Mouse (Mus musculus): ENCODE measurements around the gene Ppp1r37.
"Not testable (repeated sequence)": the region's sequence is repeated elsewhere in the genome, so short reads cannot be mapped to it uniquely, and the experiment has no call there.

Gene Ppp1r37

DNA sequence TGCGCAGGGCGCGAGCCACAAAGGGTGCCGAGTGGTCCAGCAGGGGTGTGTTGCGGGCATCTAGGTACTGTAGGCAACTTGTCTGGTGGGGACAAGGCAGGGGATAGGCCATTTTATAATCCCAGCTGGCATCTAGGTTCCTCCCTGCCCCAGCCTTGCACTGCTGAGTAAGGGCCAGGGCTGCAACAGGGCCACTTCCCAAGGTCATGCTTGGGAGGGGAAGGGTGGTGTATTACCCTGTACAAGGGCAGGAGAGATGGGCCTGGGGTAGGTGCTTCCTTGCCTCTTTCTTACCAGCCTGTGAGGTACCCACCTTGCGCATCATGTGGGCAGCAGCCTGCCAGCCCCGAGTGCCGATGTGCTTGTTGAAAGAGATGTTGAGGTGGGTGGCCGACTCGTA lies 28.2 kb downstream of the Ppp1r37 start:
- DNase-seq = no peak

GRCm38 (mm10) chr7:19532240-19532639 lies 30.6 kb downstream of the Ppp1r37 start:
- DNase-seq = no peak

GRCm38 (mm10) chr7:19531077-19531476 lies 31.8 kb downstream of the Ppp1r37 start:
- DNase-seq = no peak

- no peak for DNase-seq
Observed at GRCm38 (mm10) chr7:19525105-19525481, 37.8 kb downstream of the Ppp1r37 start.

- no peak for DNase-seq
Observed at GRCm38 (mm10) chr7:19524420-19525104, 38.3 kb downstream of the Ppp1r37 start.

DNA sequence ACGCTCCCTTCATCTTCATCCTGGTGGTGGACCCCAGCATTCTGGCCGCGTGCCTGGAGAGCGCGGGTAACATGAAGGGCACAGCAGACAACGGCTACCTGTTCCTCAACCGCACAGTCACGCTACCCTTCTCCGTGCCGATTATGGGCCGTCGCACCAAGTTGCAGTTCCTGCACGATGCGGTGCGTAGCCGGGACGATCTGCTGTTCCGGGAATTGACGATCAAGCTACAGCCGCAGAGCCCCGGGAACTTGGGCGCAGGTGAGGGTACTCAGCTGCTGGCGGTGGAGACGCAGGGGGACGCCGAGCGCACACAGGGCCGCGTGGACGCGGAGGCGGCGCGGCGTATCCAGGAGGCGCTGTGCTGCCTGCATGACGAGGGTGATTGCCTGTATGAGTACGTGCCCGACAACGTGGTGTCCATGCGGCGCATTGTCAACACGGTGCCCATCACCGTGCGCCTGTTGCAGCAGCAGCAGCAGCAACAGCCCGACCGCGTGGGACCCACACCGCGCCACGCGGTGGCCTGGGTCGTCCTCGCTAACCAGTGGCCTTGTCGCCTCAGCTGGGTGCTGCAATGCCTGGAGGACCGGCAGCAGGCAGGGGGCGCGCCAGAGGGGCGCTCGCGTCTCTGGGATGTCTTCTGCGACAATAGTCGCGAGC lies 39.0 kb downstream of the Ppp1r37 start:
- peak; percentile 73 for DNase-seq

GRCm38 (mm10) chr7:19523017-19523756 lies 39.7 kb downstream of the Ppp1r37 start:
- no peak for DNase-seq

- no peak for DNase-seq
Observed at GRCm38 (mm10) chr7:19520032-19520431, 42.8 kb downstream of the Ppp1r37 start.

DNA sequence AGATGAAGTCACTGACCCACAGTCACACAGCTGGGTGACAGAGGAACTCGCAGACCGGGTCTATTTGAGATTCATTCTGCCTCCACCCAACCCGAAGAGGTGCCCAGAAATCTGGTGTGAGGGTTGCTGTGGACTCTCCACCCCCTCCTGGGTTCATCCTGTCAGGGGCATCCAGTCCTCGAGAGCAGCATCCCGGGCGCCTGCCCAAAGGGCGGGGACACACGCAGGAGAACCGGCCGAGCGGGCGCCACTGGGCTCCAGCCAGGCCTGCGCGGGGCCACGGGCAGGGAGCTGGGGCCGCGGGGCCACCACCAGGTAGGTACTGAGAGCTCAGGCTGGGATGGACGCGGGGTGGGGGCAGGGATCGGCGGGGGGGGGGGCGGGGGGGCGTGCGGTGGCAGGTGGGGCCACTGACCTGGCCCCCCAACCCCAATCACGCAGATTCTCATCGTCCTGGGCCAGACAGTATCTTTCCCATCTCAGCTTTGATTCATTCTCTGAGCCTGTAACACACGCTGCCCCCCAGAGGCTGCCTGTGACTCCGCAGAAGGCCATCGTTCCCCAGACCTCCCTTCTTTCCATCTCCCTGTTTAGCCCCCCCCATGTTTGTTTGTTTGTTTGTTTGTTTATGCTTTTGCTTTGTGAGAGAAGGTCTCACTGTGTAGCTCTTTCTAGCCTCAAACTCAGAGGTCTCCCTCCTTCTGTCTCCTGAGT lies 45.1 kb downstream of the Ppp1r37 start, which contains the start of gene Nkpd1:
Gene Nkpd1 (plus strand): TSS at position 187 of the 714 bp plus-strand sequence.
- DNase-seq = no peak

- DNase-seq = no peak
Observed at GRCm38 (mm10) chr7:19512353-19512752, 50.5 kb downstream of the Ppp1r37 start.

- not testable (repeated sequence) for DNase-seq
Observed at GRCm38 (mm10) chr7:19511934-19512333, 50.9 kb downstream of the Ppp1r37 start.

- no peak for DNase-seq
Observed at GRCm38 (mm10) chr7:19509786-19510185, 53.1 kb downstream of the Ppp1r37 start.

- DNase-seq = no peak
Observed at GRCm38 (mm10) chr7:19508924-19509568, 53.8 kb downstream of the Ppp1r37 start.

GRCm38 (mm10) chr7:19508150-19508923 lies 54.5 kb downstream of the Ppp1r37 start, which contains the start of the genes Bloc1s3 and Trappc6a:
Gene Bloc1s3 (minus strand): TSS chr7:19508367.
Gene Trappc6a (plus strand): TSS chr7:19508395.
- peak; percentile 93 for DNase-seq

- DNase-seq = no peak
Observed at GRCm38 (mm10) chr7:19507612-19507981, 55.3 kb downstream of the Ppp1r37 start.

DNA sequence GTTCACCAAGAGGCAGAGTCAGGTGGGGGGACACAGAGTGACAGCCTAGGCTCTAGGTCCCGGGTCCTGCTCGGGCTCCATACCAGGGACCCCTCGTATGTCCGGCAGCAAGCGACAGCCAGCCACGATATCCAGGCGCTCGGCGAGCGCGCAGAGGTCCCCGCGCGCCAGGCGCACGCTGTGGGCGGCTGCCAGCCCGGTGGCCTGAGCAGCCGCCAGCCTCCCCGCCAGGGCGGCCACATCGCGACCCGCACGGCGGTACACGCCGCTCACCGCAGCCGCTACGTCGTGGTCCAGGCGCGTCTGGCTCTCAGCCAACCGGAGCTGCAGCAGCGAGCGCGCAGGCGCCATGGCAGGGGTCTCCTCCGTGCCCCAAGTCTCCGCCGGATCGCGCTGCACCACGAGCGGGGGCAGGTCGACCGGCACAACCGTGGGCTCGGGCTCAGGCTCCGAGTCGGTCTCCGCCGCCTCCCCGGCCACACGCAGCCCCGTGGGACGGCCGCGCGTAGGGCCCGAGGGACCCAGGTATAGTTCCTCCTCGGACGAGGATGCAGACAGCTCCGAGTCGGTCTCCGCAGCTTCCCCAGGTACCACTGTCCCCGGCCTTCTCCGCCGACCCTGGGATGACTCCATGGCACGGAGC lies 55.8 kb downstream of the Ppp1r37 start:
- peak; percentile 76 for DNase-seq

DNA sequence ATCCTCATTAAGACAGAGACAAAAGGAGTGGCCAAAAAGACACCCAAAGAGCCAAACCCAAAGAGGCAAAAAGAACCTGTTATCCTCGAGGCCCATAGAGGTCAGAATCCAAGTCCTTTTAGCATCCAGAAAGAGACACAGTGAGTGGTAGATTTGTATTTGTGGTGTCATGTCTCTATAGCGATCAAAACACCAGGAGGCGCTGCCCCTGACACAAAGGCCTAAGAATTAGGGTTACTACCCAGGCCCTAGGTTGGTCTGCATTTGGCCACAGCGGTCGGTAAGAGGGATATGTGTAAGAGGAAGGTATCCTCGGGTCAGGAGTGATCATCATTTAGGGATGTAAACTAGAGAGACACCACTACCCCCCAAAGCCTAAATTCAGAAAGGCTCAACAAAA lies 56.5 kb downstream of the Ppp1r37 start:
- no peak for DNase-seq

DNA sequence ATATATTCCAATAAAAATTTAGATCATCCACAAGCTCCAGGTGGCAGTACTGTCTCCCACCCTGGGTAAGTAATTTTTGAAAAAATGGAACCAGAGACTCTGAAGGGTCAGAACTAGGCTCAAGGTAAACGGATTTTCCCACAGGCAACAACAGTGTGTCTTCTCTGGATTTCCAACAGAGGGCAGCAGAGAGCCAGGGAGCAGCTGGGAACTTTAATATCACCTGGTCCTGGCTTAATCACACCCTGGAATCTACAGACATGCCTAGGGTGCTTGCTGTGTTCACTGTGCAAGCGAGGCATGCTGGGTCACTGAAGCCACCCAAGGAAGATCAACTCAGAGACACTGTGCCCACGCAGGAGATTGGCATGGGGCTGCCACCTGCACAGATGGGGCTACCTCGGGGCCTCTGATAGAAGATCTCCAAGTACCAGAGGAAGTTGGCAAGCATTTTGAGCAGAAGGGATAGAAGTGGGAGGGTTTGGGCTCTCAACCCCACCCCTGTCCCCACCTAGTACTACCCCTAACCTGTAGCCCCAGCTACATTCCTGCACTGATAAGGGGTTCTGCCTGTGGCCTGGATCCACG lies 59.3 kb downstream of the Ppp1r37 start:
- DNase-seq = no peak

DNA sequence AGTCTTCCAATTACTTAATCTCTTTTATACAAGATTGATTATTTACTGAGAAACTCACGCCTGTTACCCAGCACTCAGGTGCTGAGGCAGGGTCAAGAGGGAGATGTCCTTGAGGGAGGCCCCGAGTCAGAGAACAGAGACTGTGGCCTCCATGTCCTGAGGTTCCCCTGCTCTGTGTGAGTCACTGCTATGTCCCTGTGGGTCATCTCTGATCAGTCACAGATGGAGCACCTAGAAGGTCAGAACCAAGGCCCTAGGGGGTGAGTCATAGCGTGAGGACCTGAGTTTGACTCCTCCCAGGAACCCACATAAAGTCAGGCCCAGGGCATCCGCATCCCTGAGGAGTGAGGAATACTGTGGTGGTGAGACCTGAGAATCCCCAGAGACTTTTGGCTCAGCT lies 61.2 kb downstream of the Ppp1r37 start:
- DNase-seq = no peak

GRCm38 (mm10) chr7:19500420-19501363 lies 62.2 kb downstream of the Ppp1r37 start:
- DNase-seq = no peak
